14 mouse cellular contexts compared by ENCODE assay signal in the genomic region with DNA sequence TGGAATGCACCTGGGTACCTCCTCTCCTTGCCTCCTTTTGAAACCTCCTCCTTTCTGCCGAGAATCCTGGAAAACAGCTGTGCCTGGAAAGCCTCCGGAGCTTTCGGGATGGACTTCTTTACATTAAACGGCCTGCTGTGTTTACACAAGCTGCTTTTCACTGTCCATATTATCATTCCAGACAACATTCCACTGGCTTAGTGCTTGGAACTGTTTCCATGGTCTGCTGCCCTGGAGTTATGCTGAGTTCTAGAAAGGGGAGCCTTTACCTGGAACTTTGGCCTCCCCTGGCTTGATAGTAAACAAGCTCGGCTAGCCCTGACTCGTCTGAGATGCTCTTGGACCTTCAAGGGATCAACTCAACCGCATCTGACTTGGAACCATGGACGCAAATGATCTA.
DNase-seq lines count a peak whose midpoint lies in the region; ATAC-seq lines count a peak whose summit lies in the region.
"Had no signal": no experiment of that assay in that cellular context is flagged by ENCODE, and none has a peak within 500 bp of the region (broad histone marks: within the 10 kb centered on the region; RNA-seq: fewer than 3 reads in every experiment).

No protein-coding gene starts in this region.

- DNase-seq in embryonic facial prominence, embryonic 10.5 days (ENCODE audit: low spot score) = peak; percentile 12
- DNase-seq in kidney, adult 8-10 months = peak; percentile 69 to 87
- peak; percentile 37 for DNase-seq in mesoderm, embryonic 11.5 days (ENCODE audit: low read depth, low spot score)
- DNase-seq in liver, embryonic 11.5 days (ENCODE audit: low spot score) = no peak
- DNase-seq in left cerebral cortex, adult 9 months (ENCODE audit: low spot score in 2 of 2) = no peak
- no peak for DNase-seq in spleen, postnatal 4 days (ENCODE audit: low spot score in 2 of 2)
- DNase-seq: B cell, adult 2 months; layer of hippocampus, postnatal 36 days had no signal

- no peaks in the 10 kb centered on the region for H3K27me3 ChIP-seq in heart, embryonic 12.5 days (replicated peaks)
- no peaks in the 10 kb centered on the region for H3K27me3 ChIP-seq in heart, embryonic 11.5 days (ENCODE audit: control insufficient read depth, insufficient read depth, low read length)
- no peaks in the 10 kb centered on the region for H3K27me3 ChIP-seq in embryonic facial prominence, embryonic 10.5 days (replicated peaks; ENCODE audit: low read depth, poor library complexity, severe bottlenecking)
- H3K27me3 ChIP-seq in liver, embryonic 11.5 days (replicated peaks; ENCODE audit: control insufficient read depth, insufficient read depth, low read length) = no peaks in the 10 kb centered on the region
- H3K27me3 ChIP-seq: embryonic facial prominence, embryonic 15.5 days; forebrain, embryonic 15.5 days had no signal

- H3K9ac ChIP-seq in heart, embryonic 12.5 days = no peak overlapping the region
- H3K9ac ChIP-seq in heart, embryonic 11.5 days (ENCODE audit: low read depth, low read length) = no peak overlapping the region
- H3K9ac ChIP-seq in liver, embryonic 11.5 days (ENCODE audit: low read depth, low read length) = no peak overlapping the region
- H3K9ac ChIP-seq: embryonic facial prominence, embryonic 15.5 days; forebrain, embryonic 15.5 days had no signal

- peak overlapping the region; percentile 24; the same call in 1 of the 2 replicates for H3K27ac ChIP-seq in heart, embryonic 12.5 days (ENCODE audit: poor library complexity, severe bottlenecking)
- no peak overlapping the region for H3K27ac ChIP-seq in heart, embryonic 11.5 days (ENCODE audit: low read depth, low read length)
- no peak overlapping the region for H3K27ac ChIP-seq in embryonic facial prominence, embryonic 10.5 days (replicated peaks)
- H3K27ac ChIP-seq in liver, embryonic 11.5 days (ENCODE audit: low read depth, low read length) = no peak overlapping the region
- H3K27ac ChIP-seq: embryonic facial prominence, embryonic 15.5 days; forebrain, embryonic 15.5 days had no signal

- 35% methylated on average over 8 of the region's 8 CpGs for WGBS in heart, embryonic 12.5 days
- WGBS in heart, embryonic 11.5 days (ENCODE audit: insufficient replicate concordance) = 28% methylated on average over 8 of the region's 8 CpGs
- WGBS in embryonic facial prominence, embryonic 10.5 days = 42% methylated on average over 8 of the region's 8 CpGs
- 39% methylated on average over 8 of the region's 8 CpGs for WGBS in liver, embryonic 11.5 days

- no peak for ATAC-seq in heart, embryonic 12.5 days (ENCODE audit: insufficient number of reproducible peaks, low FRiP score)
- no peak for ATAC-seq in heart, embryonic 11.5 days (replicated peaks; ENCODE audit: insufficient number of reproducible peaks, low FRiP score, low TSS enrichment)
- no peak for ATAC-seq in liver, embryonic 11.5 days (replicated peaks; ENCODE audit: low FRiP score)
- ATAC-seq: inflammation-experienced regulatory T-cells, adult 6 months had no signal

- H3K4me3 ChIP-seq in heart, embryonic 12.5 days = no peak overlapping the region
- no peak overlapping the region for H3K4me3 ChIP-seq in heart, embryonic 11.5 days (ENCODE audit: low read depth, low read length)
- H3K4me3 ChIP-seq in embryonic facial prominence, embryonic 10.5 days = no peak overlapping the region
- H3K4me3 ChIP-seq in liver, embryonic 11.5 days (ENCODE audit: low read depth, low read length) = no peak overlapping the region
- H3K4me3 ChIP-seq: embryonic facial prominence, embryonic 15.5 days; forebrain, embryonic 15.5 days had no signal

- peaks cover 37% of the 10 kb centered on the region for H3K4me1 ChIP-seq in heart, embryonic 12.5 days (replicated peaks)
- H3K4me1 ChIP-seq in heart, embryonic 11.5 days (ENCODE audit: control insufficient read depth, insufficient read depth, low read length) = peaks cover 21% of the 10 kb centered on the region; the same call in 1 of the 2 replicates
- peaks cover 46% of the 10 kb centered on the region for H3K4me1 ChIP-seq in embryonic facial prominence, embryonic 10.5 days
- H3K4me1 ChIP-seq in liver, embryonic 11.5 days (replicated peaks; ENCODE audit: control insufficient read depth, insufficient read depth, low read length) = peaks cover 5% of the 10 kb centered on the region; the same call in 1 of the 2 replicates

- no peaks in the 10 kb centered on the region for H3K36me3 ChIP-seq in heart, embryonic 12.5 days
- H3K36me3 ChIP-seq in heart, embryonic 11.5 days (ENCODE audit: control insufficient read depth, insufficient read depth, low read length) = no peaks in the 10 kb centered on the region
- no peaks in the 10 kb centered on the region for H3K36me3 ChIP-seq in embryonic facial prominence, embryonic 10.5 days (replicated peaks)
- H3K36me3 ChIP-seq in liver, embryonic 11.5 days (ENCODE audit: control insufficient read depth, insufficient read depth, low read length) = no peaks in the 10 kb centered on the region
- H3K36me3 ChIP-seq: embryonic facial prominence, embryonic 15.5 days; forebrain, embryonic 15.5 days had no signal

- no peaks in the 10 kb centered on the region for H3K9me3 ChIP-seq in heart, embryonic 12.5 days (replicated peaks)
- H3K9me3 ChIP-seq in heart, embryonic 11.5 days (replicated peaks; ENCODE audit: control insufficient read depth, low read length) = no peaks in the 10 kb centered on the region
- H3K9me3 ChIP-seq in embryonic facial prominence, embryonic 10.5 days = no peaks in the 10 kb centered on the region
- no peaks in the 10 kb centered on the region for H3K9me3 ChIP-seq in liver, embryonic 11.5 days (ENCODE audit: control insufficient read depth, low read length)
- H3K9me3 ChIP-seq: embryonic facial prominence, embryonic 15.5 days; forebrain, embryonic 15.5 days had no signal

- H3K4me2 ChIP-seq in heart, embryonic 12.5 days = no peak overlapping the region
- no peak overlapping the region for H3K4me2 ChIP-seq in heart, embryonic 11.5 days
- H3K4me2 ChIP-seq in liver, embryonic 11.5 days = no peak overlapping the region
- H3K4me2 ChIP-seq: embryonic facial prominence, embryonic 15.5 days; forebrain, embryonic 15.5 days; midbrain, embryonic 11.5 days had no signal

Comparison
In these comparisons a context has a peak if more than half of its experiments do, and no peak if none do; other contexts are left out.
1. DNase-seq: peak in embryonic facial prominence, embryonic 10.5 days (single experiment), kidney, adult 8-10 months (2 of 2) and mesoderm, embryonic 11.5 days (single experiment); none in liver, embryonic 11.5 days (single experiment), left cerebral cortex, adult 9 months (0 of 2) and spleen, postnatal 4 days (0 of 2).